Mouse (Mus musculus): ENCODE measurements around the gene 9930111J21Rik2.
"Not testable (repeated sequence)": the region's sequence is repeated elsewhere in the genome, so short reads cannot be mapped to it uniquely, and the experiment has no call there.

9930111J21Rik2 gene

GRCm38 (mm10) chr11:49051093-49051891, at the start of gene 9930111J21Rik2:
Gene 9930111J21Rik2 (minus strand): TSS chr11:49051242.
- not testable (repeated sequence) for DNase-seq

GRCm38 (mm10) chr11:49100409-49100808, 49.4 kb upstream of the 9930111J21Rik2 start:
- DNase-seq: no peak

GRCm38 (mm10) chr11:49095367-49095766, 44.3 kb upstream of the 9930111J21Rik2 start:
- no peak for DNase-seq

GRCm38 (mm10) chr11:49093861-49094660, 43.0 kb upstream of the 9930111J21Rik2 start:
- peak in 1 of 2 experiments; percentile 28 for DNase-seq

GRCm38 (mm10) chr11:49092786-49093185, 41.7 kb upstream of the 9930111J21Rik2 start:
- DNase-seq: no peak

- DNase-seq: no peak
Measured at GRCm38 (mm10) chr11:49092053-49092586, 41.1 kb upstream of the 9930111J21Rik2 start.

- DNase-seq: no peak
Measured at GRCm38 (mm10) chr11:49091171-49091570, 40.1 kb upstream of the 9930111J21Rik2 start.

GRCm38 (mm10) chr11:49090551-49090950, 39.5 kb upstream of the 9930111J21Rik2 start:
- no peak for DNase-seq

GRCm38 (mm10) chr11:49089735-49090507, 38.9 kb upstream of the 9930111J21Rik2 start:
- no peak for DNase-seq

GRCm38 (mm10) chr11:49088990-49089652, 38.1 kb upstream of the 9930111J21Rik2 start:
- no peak for DNase-seq

GRCm38 (mm10) chr11:49087830-49088616, 37.0 kb upstream of the 9930111J21Rik2 start:
- DNase-seq: peak; percentile 59 to 63

- peak in 1 of 2 experiments; percentile 35 for DNase-seq
Measured at GRCm38 (mm10) chr11:49086858-49087361, 35.9 kb upstream of the 9930111J21Rik2 start.

GRCm38 (mm10) chr11:49084875-49085274, 33.8 kb upstream of the 9930111J21Rik2 start:
- DNase-seq: peak in 1 of 2 experiments; percentile 30

- DNase-seq: no peak
Measured at GRCm38 (mm10) chr11:49084385-49084784, 33.3 kb upstream of the 9930111J21Rik2 start.

GRCm38 (mm10) chr11:49083808-49084207, 32.8 kb upstream of the 9930111J21Rik2 start:
- no peak for DNase-seq

- no peak for DNase-seq
Measured at GRCm38 (mm10) chr11:49083146-49083545, 32.1 kb upstream of the 9930111J21Rik2 start.

GRCm38 (mm10) chr11:49081886-49082285, 30.8 kb upstream of the 9930111J21Rik2 start:
- peak in 1 of 2 experiments; percentile 2 for DNase-seq

- peak in 1 of 2 experiments; percentile 3 for DNase-seq
Measured at GRCm38 (mm10) chr11:49081356-49081755, 30.3 kb upstream of the 9930111J21Rik2 start.

GRCm38 (mm10) chr11:49080636-49081035, 29.6 kb upstream of the 9930111J21Rik2 start:
- DNase-seq: peak in 1 of 2 experiments; percentile 12

- no peak for DNase-seq
Measured at GRCm38 (mm10) chr11:49078719-49079118, 27.7 kb upstream of the 9930111J21Rik2 start.

GRCm38 (mm10) chr11:49077012-49077411, 26.0 kb upstream of the 9930111J21Rik2 start:
- no peak for DNase-seq
